Mouse (Mus musculus) midbrain, embryonic 14.5 days (tissue): ENCODE results near the gene Fam169b. TPM values are rescaled to one million over a fixed set of nuclear protein-coding genes. Genes with fewer than 3 reads are reported as not detected.

ENCODE experiments used
- ATAC-seq: fragments of 200-750 bp; cut with Nextera tagmentation; 2 replicates; pipeline ENCODE4 v1.8.0; 2017; ENCODE audit warnings: moderate number of reproducible peaks, moderate library complexity; ENCODE audit not compliant: low FRiP score, low TSS enrichment
- DNase-seq: peaks from one replicate; pipeline ENCODE4 v3.0.0-alpha.2; 2015
- H3K27ac ChIP-seq: fragments of 300-500 bp; sonication (generic); replicated peaks from 2 replicates; pipeline ENCODE4 v1.5.1; 2014; ENCODE audit warnings: mild to moderate bottlenecking, low read depth, low read length, moderate library complexity
- H3K27me3 ChIP-seq: fragments of 300-500 bp; sonication (generic); 2 replicates; pipeline ENCODE4 v1.6.1; 2014; ENCODE audit warnings: low read length, control low read depth, mixed read lengths; ENCODE audit not compliant: control insufficient read depth, insufficient read depth
- H3K36me3 ChIP-seq: fragments of 300-500 bp; sonication (generic); 2 replicates; pipeline ENCODE4 v1.6.1; 2014; ENCODE audit warnings: low read length, control low read depth; ENCODE audit not compliant: control insufficient read depth, insufficient read depth
- H3K4me1 ChIP-seq: fragments of 300-500 bp; sonication (generic); 2 replicates; pipeline ENCODE4 v1.6.1; 2014; ENCODE audit warnings: mild to moderate bottlenecking, antibody characterized with exemption, low read length, control low read depth; ENCODE audit not compliant: control insufficient read depth, insufficient read depth
- H3K4me2 ChIP-seq: fragments of 300-500 bp; sonication (generic); 2 replicates; pipeline ENCODE4 v1.6.1; 2014; ENCODE audit warnings: mild to moderate bottlenecking, low read length, moderate library complexity
- H3K4me3 ChIP-seq: fragments of 300-500 bp; sonication (generic); replicated peaks from 2 replicates; pipeline ENCODE4 v1.5.1; 2014; ENCODE audit warnings: low read depth, low read length
- H3K9ac ChIP-seq: fragments of 300-500 bp; sonication (generic); replicated peaks from 2 replicates; pipeline ENCODE4 v1.6.1; 2014; ENCODE audit warnings: mild to moderate bottlenecking, low read length, moderate library complexity
- H3K9me3 ChIP-seq: fragments of 300-500 bp; sonication (generic); 2 replicates; pipeline ENCODE4 v1.6.1; 2016; ENCODE audit warnings: low read length, control low read depth, mixed read lengths; ENCODE audit not compliant: control insufficient read depth
- WGBS: fragments of 180-500 bp; shearing (Covaris S2); extraction: QIAGEN DNeasy Blood & Tissue Kit; methylation state at CpG from one replicate; pipeline ENCODE4 v1.1.7; 2014; 5-methylcytosine and 5-hydroxymethylcytosine counted together
- polyA plus RNA-seq: library from polyadenylated mRNA; unstranded; fragments of >200 nt; fragmentation: Nextera tagmentation; extraction: Ambion mirVana; gene quantifications from 2 replicates; pipeline ENCODE4 v1.2.1, GENCODE M21; 2014

Fam169b gene
- polyA plus RNA-seq, 1 experiment from 2014 or later, result 0.08 TPM

DNA sequence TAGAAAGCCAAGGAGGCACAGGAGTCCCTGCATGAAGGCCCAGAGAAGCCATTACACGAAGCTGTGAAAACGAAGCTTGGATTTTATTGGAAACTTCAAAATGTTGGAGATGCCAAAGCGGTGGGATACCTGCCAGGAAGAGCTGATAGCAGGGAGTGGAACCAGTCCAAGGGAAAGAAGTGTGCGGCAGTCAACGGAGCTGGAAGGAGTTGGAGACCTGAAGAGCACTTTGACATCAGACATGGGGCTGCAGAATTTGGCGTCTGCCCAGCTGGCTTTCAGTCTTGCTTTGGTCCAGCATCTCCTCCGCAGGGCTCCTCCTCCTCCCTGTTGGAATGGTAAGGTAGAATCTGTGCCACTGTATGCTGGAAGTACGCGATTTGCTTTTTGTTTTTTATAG is 92.1 kb downstream of the Fam169b start:
- no peak overlapping the region for H3K27ac ChIP-seq
- no peaks in the 10 kb centered on the region; the same call in 1 of the 2 replicates for H3K9me3 ChIP-seq
- 91% methylated on average over 9 of the region's 9 CpGs for WGBS
- no peaks in the 10 kb centered on the region for H3K36me3 ChIP-seq
- no peak overlapping the region for H3K4me2 ChIP-seq
- no peaks in the 10 kb centered on the region for H3K4me1 ChIP-seq
- no peak for DNase-seq
- no peak overlapping the region for H3K4me3 ChIP-seq
- ATAC-seq, result no peak
- no peaks in the 10 kb centered on the region; the same call in 1 of the 2 replicates for H3K27me3 ChIP-seq
- H3K9ac ChIP-seq, result no peak overlapping the region

DNA sequence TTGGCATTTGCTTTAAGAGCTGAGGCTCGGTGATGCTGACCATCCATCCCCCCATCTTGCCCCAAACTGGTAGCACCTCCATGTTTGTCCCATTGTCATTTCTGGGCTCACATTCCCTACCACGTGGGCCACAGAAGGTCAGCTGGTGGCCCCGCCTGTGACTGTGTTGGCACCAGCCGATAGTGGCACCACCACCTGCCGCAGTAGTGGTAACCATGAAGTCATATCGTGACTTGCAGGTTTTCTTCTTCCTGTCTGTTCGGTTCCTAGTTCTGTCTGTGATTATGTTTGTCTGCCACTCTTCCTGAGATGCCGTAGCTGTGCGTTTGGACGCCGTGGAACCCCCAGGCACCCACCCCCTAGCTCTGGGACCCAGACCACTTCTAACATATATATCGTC is 95.3 kb downstream of the Fam169b start:
- Histone ChIP-seq H3K9me3 (no peaks in the 10 kb centered on the region; the same call in 1 of the 2 replicates), H3K4me3 (no peak overlapping the region), H3K27ac (no peak overlapping the region), H3K27me3 (peaks cover 7% of the 10 kb centered on the region; the same call in 1 of the 2 replicates), H3K4me1 (no peaks in the 10 kb centered on the region), H3K36me3 (no peaks in the 10 kb centered on the region), H3K9ac (no peak overlapping the region), H3K4me2 (no peak overlapping the region)
- DNase-seq (no peak), ATAC-seq (no peak)
- WGBS, result 90% methylated on average over 12 of the region's 12 CpGs

GRCm38 (mm10) chr7:68369694-68370093 is 96.1 kb downstream of the Fam169b start:
- peak; percentile 90 for DNase-seq
- no peaks in the 10 kb centered on the region; the same call in 1 of the 2 replicates for H3K9me3 ChIP-seq
- 0 out of 2 replicates have a peak overlapping the region, but pooled peaks have one; percentile 15 for H3K4me3 ChIP-seq
- no peaks in the 10 kb centered on the region for H3K36me3 ChIP-seq
- H3K27me3 ChIP-seq, result peaks cover 7% of the 10 kb centered on the region; the same call in 1 of the 2 replicates
- H3K4me2 ChIP-seq, result peak overlapping the region; percentile 44
- no peak overlapping the region for H3K27ac ChIP-seq
- ATAC-seq, result peak; percentile 59
- no peaks in the 10 kb centered on the region for H3K4me1 ChIP-seq
- H3K9ac ChIP-seq, result no peak overlapping the region
- 2% methylated on average over 12 of the region's 13 CpGs for WGBS

DNA sequence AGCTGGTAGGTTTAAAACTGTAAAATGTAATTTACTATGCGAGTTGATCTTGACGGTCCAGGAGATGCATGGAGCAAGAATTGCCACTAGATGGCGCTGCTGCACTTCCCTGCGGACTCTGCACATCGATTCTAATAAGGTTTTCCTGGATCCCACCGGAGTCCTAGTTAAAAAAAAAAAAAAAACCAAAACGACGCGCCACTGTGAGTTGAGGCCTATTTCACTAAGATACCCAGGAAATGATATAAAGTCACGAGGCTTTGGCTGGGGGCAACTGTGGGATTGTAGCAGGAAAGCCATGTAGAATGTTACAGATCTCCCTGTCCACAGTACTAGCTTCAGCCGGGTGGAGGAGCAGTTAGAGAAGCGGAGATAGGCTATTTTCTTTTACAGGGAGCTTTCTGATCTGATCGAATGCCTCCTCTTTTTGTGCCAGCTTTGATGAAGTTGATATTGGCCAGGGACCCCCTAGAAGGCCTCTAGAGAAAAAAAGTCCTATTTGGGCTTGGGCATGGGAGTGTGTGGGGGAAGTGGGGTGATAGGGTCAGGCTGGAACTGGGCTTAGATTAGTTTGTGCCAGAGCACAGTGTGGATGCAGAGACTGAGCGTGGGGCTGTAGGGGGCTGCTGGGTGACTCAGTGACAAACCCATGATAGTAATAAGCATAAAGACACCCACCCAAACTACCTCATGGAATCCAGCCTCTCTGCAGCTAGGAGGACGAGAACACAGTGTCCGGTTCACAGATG is 100.6 kb downstream of the Fam169b start:
- 18% methylated on average over 16 of the region's 16 CpGs for WGBS
- DNase-seq, result peak; percentile 95
- Histone ChIP-seq H3K4me3 (no peak overlapping the region), H3K9me3 (no peaks in the 10 kb centered on the region), H3K27ac (no peak overlapping the region), H3K4me1 (no peaks in the 10 kb centered on the region), H3K27me3 (peaks cover 7% of the 10 kb centered on the region; the same call in 1 of the 2 replicates), H3K36me3 (no peaks in the 10 kb centered on the region), H3K9ac (no peak overlapping the region; the same call in 1 of the 2 replicates), H3K4me2 (peak overlapping the region; percentile 54)
- no peak; the same call in 1 of the 2 replicates for ATAC-seq

- H3K4me3 ChIP-seq, result no peak overlapping the region
- H3K4me1 ChIP-seq, result peaks cover 3% of the 10 kb centered on the region; the same call in 1 of the 2 replicates
- H3K9me3 ChIP-seq, result no peaks in the 10 kb centered on the region
- no peak for ATAC-seq
- DNase-seq, result peak; percentile 44
- H3K27me3 ChIP-seq, result no peaks in the 10 kb centered on the region
- no peak overlapping the region for H3K4me2 ChIP-seq
- no peaks in the 10 kb centered on the region for H3K36me3 ChIP-seq
- H3K9ac ChIP-seq, result no peak overlapping the region
- WGBS, result 14% methylated on average over 9 of the region's 9 CpGs
- H3K27ac ChIP-seq, result no peak overlapping the region
Measured at GRCm38 (mm10) chr7:68382187-68382586, 108.5 kb downstream of the Fam169b start.

GRCm38 (mm10) chr7:68386767-68387166 is 113.1 kb downstream of the Fam169b start:
- H3K9ac ChIP-seq, result no peak overlapping the region
- H3K4me2 ChIP-seq, result no peak overlapping the region
- no peak overlapping the region for H3K4me3 ChIP-seq
- H3K27me3 ChIP-seq, result no peaks in the 10 kb centered on the region
- 83% methylated on average over 3 of the region's 3 CpGs for WGBS
- no peak for DNase-seq
- no peaks in the 10 kb centered on the region for H3K9me3 ChIP-seq
- no peak for ATAC-seq
- no peak overlapping the region for H3K27ac ChIP-seq
- H3K4me1 ChIP-seq, result peaks cover 3% of the 10 kb centered on the region; the same call in 1 of the 2 replicates
- no peaks in the 10 kb centered on the region for H3K36me3 ChIP-seq

- H3K27ac ChIP-seq, result no peak overlapping the region
- no peak for DNase-seq
- H3K36me3 ChIP-seq, result no peaks in the 10 kb centered on the region
- H3K27me3 ChIP-seq, result no peaks in the 10 kb centered on the region
- no peaks in the 10 kb centered on the region for H3K4me1 ChIP-seq
- no peak overlapping the region for H3K4me2 ChIP-seq
- H3K9ac ChIP-seq, result no peak overlapping the region
- no peak for ATAC-seq
- H3K9me3 ChIP-seq, result no peaks in the 10 kb centered on the region
- H3K4me3 ChIP-seq, result no peak overlapping the region
- WGBS, result 54% methylated on average over 6 of the region's 6 CpGs
Measured at GRCm38 (mm10) chr7:68395707-68396333, 122.2 kb downstream of the Fam169b start.

DNA sequence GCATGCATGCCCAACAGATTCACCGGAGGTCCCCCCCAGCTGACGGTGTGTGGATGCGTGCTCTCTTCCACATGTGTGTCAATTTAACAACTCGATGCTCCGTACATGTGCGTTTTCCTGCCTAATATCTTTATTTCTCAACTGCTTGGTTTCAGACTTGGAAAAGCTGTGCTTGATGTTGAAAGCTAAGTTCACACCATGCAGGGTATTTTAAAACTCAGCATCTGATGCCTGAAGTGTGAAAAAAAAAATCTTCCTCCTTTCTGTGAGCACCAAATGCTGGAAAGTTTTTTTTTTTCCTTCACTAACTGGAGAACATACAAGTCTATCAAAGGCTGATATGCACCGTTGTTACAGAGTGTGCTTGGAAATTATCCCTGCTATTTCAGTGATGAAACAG is 126.9 kb downstream of the Fam169b start:
- no peak for ATAC-seq
- H3K4me2 ChIP-seq, result no peak overlapping the region
- H3K27me3 ChIP-seq, result no peaks in the 10 kb centered on the region
- no peaks in the 10 kb centered on the region for H3K4me1 ChIP-seq
- no peak overlapping the region for H3K4me3 ChIP-seq
- H3K9ac ChIP-seq, result no peak overlapping the region
- no peak for DNase-seq
- WGBS, result 94% methylated on average over 7 of the region's 7 CpGs
- no peak overlapping the region for H3K27ac ChIP-seq
- no peaks in the 10 kb centered on the region for H3K9me3 ChIP-seq
- no peaks in the 10 kb centered on the region for H3K36me3 ChIP-seq
